Mouse (Mus musculus): Measurements from ENCODE around the gene Krt222. TPM values are rescaled to one million over a fixed set of nuclear protein-coding genes. Genes with fewer than 3 reads are reported as not detected.

Gene Krt222
- polyA plus RNA-seq (2015; fragmentation: Nextera tagmentation; extraction: Ambion mirVana), result 6.8 and 8.1 TPM in 2 replicates

GRCm38 (mm10) chr11:99243820-99244374 is at the start of gene Krt222:
Gene Krt222 (minus strand): TSS chr11:99244085.
- peak; percentile 58 for ATAC-seq (replicated peaks)
- Histone ChIP-seq H3K4me1 (peaks cover 5% of the 10 kb centered on the region), H3K36me3 (replicated peaks) (no peaks in the 10 kb centered on the region), H3K9ac (peak within 1 kb of the TSS; percentile 44), H3K27me3 (replicated peaks) (no peaks in the 10 kb centered on the region), H3K4me2 (peak within 1 kb of the TSS; percentile 51), H3K4me3 (peak within 1 kb of the TSS; percentile 44), H3K27ac (peak within 1 kb of the TSS; percentile 78), H3K9me3 (no peaks in the 10 kb centered on the region)
- WGBS, result 6% methylated on average over 17 of the region's 17 CpGs

GRCm38 (mm10) chr11:99292846-99293245 is 49.0 kb upstream of the Krt222 start:
- H3K9ac ChIP-seq, result no peak overlapping the region
- H3K4me3 ChIP-seq, result no peak overlapping the region
- no peak for ATAC-seq (replicated peaks)
- H3K27ac ChIP-seq, result no peak overlapping the region
- H3K9me3 ChIP-seq, result no peaks in the 10 kb centered on the region
- no peak overlapping the region for H3K4me2 ChIP-seq
- H3K4me1 ChIP-seq, result no peaks in the 10 kb centered on the region
- no peaks in the 10 kb centered on the region for H3K27me3 ChIP-seq (replicated peaks)
- no peaks in the 10 kb centered on the region for H3K36me3 ChIP-seq (replicated peaks)
- 65% methylated on average over 5 of the region's 5 CpGs for WGBS

GRCm38 (mm10) chr11:99284833-99285312 is 41.0 kb upstream of the Krt222 start, which contains the start of gene Krt24:
Gene Krt24 (minus strand): TSS chr11:99285262.
- H3K4me1 ChIP-seq, result no peaks in the 10 kb centered on the region
- H3K36me3 ChIP-seq (replicated peaks), result no peaks in the 10 kb centered on the region
- no peak within 1 kb of the TSS for H3K9ac ChIP-seq
- ATAC-seq (replicated peaks), result no peak
- no peak within 1 kb of the TSS for H3K4me3 ChIP-seq
- H3K27ac ChIP-seq, result no peak within 1 kb of the TSS
- no peaks in the 10 kb centered on the region for H3K27me3 ChIP-seq (replicated peaks)
- H3K9me3 ChIP-seq, result no peaks in the 10 kb centered on the region
- WGBS, result 53% methylated on average over 11 of the region's 11 CpGs
- H3K4me2 ChIP-seq, result no peak within 1 kb of the TSS

- H3K4me3 ChIP-seq, result no peak overlapping the region
- WGBS, result 59% methylated on average over 5 of the region's 5 CpGs
- no peak overlapping the region for H3K4me2 ChIP-seq
- H3K27me3 ChIP-seq (replicated peaks), result no peaks in the 10 kb centered on the region
- H3K9ac ChIP-seq, result no peak overlapping the region
- H3K27ac ChIP-seq, result no peak overlapping the region
- no peak for ATAC-seq (replicated peaks)
- no peaks in the 10 kb centered on the region for H3K4me1 ChIP-seq
- no peaks in the 10 kb centered on the region for H3K9me3 ChIP-seq
- H3K36me3 ChIP-seq (replicated peaks), result no peaks in the 10 kb centered on the region
Measured at GRCm38 (mm10) chr11:99284011-99284410, 40.1 kb upstream of the Krt222 start.

- no peaks in the 10 kb centered on the region for H3K36me3 ChIP-seq (replicated peaks)
- no peak for ATAC-seq (replicated peaks)
- H3K4me3 ChIP-seq, result no peak overlapping the region
- H3K4me2 ChIP-seq, result no peak overlapping the region
- H3K27me3 ChIP-seq (replicated peaks), result no peaks in the 10 kb centered on the region
- WGBS, result 56% methylated on average over 4 of the region's 4 CpGs
- H3K4me1 ChIP-seq, result no peaks in the 10 kb centered on the region
- H3K9ac ChIP-seq, result no peak overlapping the region
- H3K27ac ChIP-seq, result no peak overlapping the region
- no peaks in the 10 kb centered on the region for H3K9me3 ChIP-seq
Measured at GRCm38 (mm10) chr11:99283334-99283733, 39.4 kb upstream of the Krt222 start.

- Histone ChIP-seq H3K9me3 (no peaks in the 10 kb centered on the region), H3K9ac (no peak overlapping the region), H3K27me3 (replicated peaks) (no peaks in the 10 kb centered on the region), H3K36me3 (replicated peaks) (no peaks in the 10 kb centered on the region), H3K4me3 (no peak overlapping the region), H3K27ac (no peak overlapping the region), H3K4me1 (no peaks in the 10 kb centered on the region), H3K4me2 (no peak overlapping the region)
- WGBS, result 71% methylated on average over 9 of the region's 9 CpGs
- no peak for ATAC-seq (replicated peaks)
Measured at GRCm38 (mm10) chr11:99281116-99281515, 37.2 kb upstream of the Krt222 start.

- H3K9ac ChIP-seq, result no peak overlapping the region
- no peaks in the 10 kb centered on the region for H3K9me3 ChIP-seq
- H3K27ac ChIP-seq, result no peak overlapping the region
- no peaks in the 10 kb centered on the region for H3K4me1 ChIP-seq
- no peak overlapping the region for H3K4me3 ChIP-seq
- no peaks in the 10 kb centered on the region for H3K27me3 ChIP-seq (replicated peaks)
- 74% methylated on average over 5 of the region's 5 CpGs for whole genome bisulfite sequencing
- H3K36me3 ChIP-seq (replicated peaks), result no peaks in the 10 kb centered on the region
- no peak for ATAC-seq (replicated peaks)
- no peak overlapping the region for H3K4me2 ChIP-seq
Measured at GRCm38 (mm10) chr11:99279986-99280385, 36.1 kb upstream of the Krt222 start.

- Histone ChIP-seq H3K4me3 (no peak overlapping the region), H3K4me2 (no peak overlapping the region), H3K4me1 (no peaks in the 10 kb centered on the region), H3K27ac (no peak overlapping the region), H3K9me3 (no peaks in the 10 kb centered on the region), H3K27me3 (replicated peaks) (no peaks in the 10 kb centered on the region), H3K9ac (no peak overlapping the region), H3K36me3 (replicated peaks) (no peaks in the 10 kb centered on the region)
- 64% methylated on average over 7 of the region's 7 CpGs for WGBS
- ATAC-seq (replicated peaks), result no peak
Measured at GRCm38 (mm10) chr11:99276786-99277185, 32.9 kb upstream of the Krt222 start.

GRCm38 (mm10) chr11:99275624-99276023 is 31.7 kb upstream of the Krt222 start:
- no peaks in the 10 kb centered on the region for H3K4me1 ChIP-seq
- no peaks in the 10 kb centered on the region for H3K9me3 ChIP-seq
- no peak for ATAC-seq (replicated peaks)
- no peak overlapping the region for H3K4me2 ChIP-seq
- H3K27me3 ChIP-seq (replicated peaks), result no peaks in the 10 kb centered on the region
- H3K9ac ChIP-seq, result no peak overlapping the region
- H3K27ac ChIP-seq, result no peak overlapping the region
- H3K36me3 ChIP-seq (replicated peaks), result no peaks in the 10 kb centered on the region
- WGBS, result 88% methylated on average over 6 of the region's 6 CpGs
- no peak overlapping the region for H3K4me3 ChIP-seq

GRCm38 (mm10) chr11:99272721-99273120 is 28.8 kb upstream of the Krt222 start:
- Histone ChIP-seq H3K36me3 (replicated peaks) (no peaks in the 10 kb centered on the region), H3K4me3 (no peak overlapping the region), H3K27me3 (replicated peaks) (no peaks in the 10 kb centered on the region), H3K4me2 (no peak overlapping the region), H3K9me3 (no peaks in the 10 kb centered on the region), H3K4me1 (no peaks in the 10 kb centered on the region), H3K27ac (no peak overlapping the region), H3K9ac (no peak overlapping the region)
- ATAC-seq (replicated peaks), result no peak
- WGBS, result 90% methylated on average over 4 of the region's 4 CpGs

- H3K4me3 ChIP-seq, result no peak overlapping the region
- H3K27me3 ChIP-seq (replicated peaks), result no peaks in the 10 kb centered on the region
- peaks cover 2% of the 10 kb centered on the region; the same call in 1 of the 2 replicates for H3K4me1 ChIP-seq
- no peaks in the 10 kb centered on the region for H3K36me3 ChIP-seq (replicated peaks)
- no peak overlapping the region for H3K9ac ChIP-seq
- ATAC-seq (replicated peaks), result no peak
- no peaks in the 10 kb centered on the region for H3K9me3 ChIP-seq
- no peak overlapping the region for H3K27ac ChIP-seq
- WGBS, result 78% methylated on average over 7 of the region's 7 CpGs
- H3K4me2 ChIP-seq, result no peak overlapping the region
Measured at GRCm38 (mm10) chr11:99269192-99269591, 25.3 kb upstream of the Krt222 start.

GRCm38 (mm10) chr11:99265796-99266195 is 21.9 kb upstream of the Krt222 start:
- peaks cover 2% of the 10 kb centered on the region; the same call in 1 of the 2 replicates for H3K4me1 ChIP-seq
- H3K27me3 ChIP-seq (replicated peaks), result no peaks in the 10 kb centered on the region
- H3K9ac ChIP-seq, result no peak overlapping the region
- no peaks in the 10 kb centered on the region for H3K36me3 ChIP-seq (replicated peaks)
- no peaks in the 10 kb centered on the region for H3K9me3 ChIP-seq
- no peak overlapping the region for H3K4me2 ChIP-seq
- H3K4me3 ChIP-seq, result no peak overlapping the region
- 22% methylated on average over 9 of the region's 9 CpGs for WGBS
- ATAC-seq (replicated peaks), result no peak
- H3K27ac ChIP-seq, result no peak overlapping the region

GRCm38 (mm10) chr11:99265220-99265619 is 21.3 kb upstream of the Krt222 start:
- Histone ChIP-seq H3K4me3 (no peak overlapping the region), H3K9me3 (no peaks in the 10 kb centered on the region), H3K4me1 (peaks cover 2% of the 10 kb centered on the region; the same call in 1 of the 2 replicates), H3K27ac (no peak overlapping the region), H3K9ac (no peak overlapping the region), H3K27me3 (replicated peaks) (no peaks in the 10 kb centered on the region), H3K36me3 (replicated peaks) (no peaks in the 10 kb centered on the region), H3K4me2 (no peak overlapping the region)
- WGBS, result 72% methylated on average over 9 of the region's 9 CpGs
- no peak for ATAC-seq (replicated peaks)

Measured in midbrain, embryonic 15.5 days (tissue).